Mouse (Mus musculus) megakaryocyte, embryonic 14.5 days (primary cell): ENCODE data around the gene Il1r2.

Source experiments
- FLI1 ChIP-seq: IDR thresholded peaks from 2 replicates; pipeline ENCODE4 v1.6.1; 2012; ENCODE audit warnings: low read length, inconsistent platforms, mixed read lengths
- GATA1 ChIP-seq: IDR thresholded peaks from 3 replicates; pipeline ENCODE4 v1.6.1; 2012; ENCODE audit warnings: mixed read lengths, low read length, inconsistent platforms, borderline replicate concordance

- no peak for TF ChIP-seq GATA1
- TF ChIP-seq FLI1, result no peak
These were observed 15.9 kb upstream of the Il1r2 start for GRCm38 (mm10) chr1:40058013-40058412.
